Mouse (Mus musculus): ENCODE measurements around the gene Tmem72. TPM values are rescaled to one million over a fixed set of nuclear protein-coding genes. Genes with fewer than 3 reads are reported as not detected.
A peak's percentile ranks its signal among the peaks of the same experiment; 100 is the strongest.

The Tmem72 gene
- polyA plus RNA-seq, 1 experiment = 0.04 TPM

GRCm38 (mm10) chr6:116697413-116697812 lies 19.3 kb downstream of the Tmem72 start:
- no peak for DNase-seq
- 50% methylated on average over 2 of the region's 2 CpGs for WGBS
- H3K4me1 ChIP-seq (ENCODE audit: control insufficient read depth, insufficient read depth, low read length) = no peaks in the 10 kb centered on the region
- peak; percentile 78 for TF ChIP-seq CTCF (IDR thresholded peaks at IDR 0.05; ENCODE audit: insufficient read depth, low read length)
- no peak for TF ChIP-seq POLR2A (IDR thresholded peaks at IDR 0.05; ENCODE audit: borderline replicate concordance, extremely low read depth, low read depth, low read length)
- no peak overlapping the region for H3K4me3 ChIP-seq (replicated peaks; ENCODE audit: extremely low read depth, low read depth, low read length)

GRCm38 (mm10) chr6:116694346-116694745 lies 22.4 kb downstream of the Tmem72 start:
- 68% methylated on average over 3 of the region's 3 CpGs for WGBS
- H3K4me1 ChIP-seq (ENCODE audit: control insufficient read depth, insufficient read depth, low read length) = no peaks in the 10 kb centered on the region
- TF ChIP-seq CTCF (IDR thresholded peaks at IDR 0.05; ENCODE audit: insufficient read depth, low read length) (no peak), POLR2A (IDR thresholded peaks at IDR 0.05; ENCODE audit: borderline replicate concordance, extremely low read depth, low read depth, low read length) (no peak)
- H3K4me3 ChIP-seq (replicated peaks; ENCODE audit: extremely low read depth, low read depth, low read length) = no peak overlapping the region
- DNase-seq = no peak

- DNase-seq = no peak
- no peaks in the 10 kb centered on the region for H3K4me1 ChIP-seq (ENCODE audit: control insufficient read depth, insufficient read depth, low read length)
- 69% methylated on average over 4 of the region's 4 CpGs for WGBS
- TF ChIP-seq CTCF (IDR thresholded peaks at IDR 0.05; ENCODE audit: insufficient read depth, low read length) (no peak), POLR2A (IDR thresholded peaks at IDR 0.05; ENCODE audit: borderline replicate concordance, extremely low read depth, low read depth, low read length) (no peak)
- H3K4me3 ChIP-seq (replicated peaks; ENCODE audit: extremely low read depth, low read depth, low read length) = no peak overlapping the region
These were observed 23.1 kb downstream of the Tmem72 start for GRCm38 (mm10) chr6:116693639-116694038.

- Histone ChIP-seq H3K4me3 (replicated peaks; ENCODE audit: extremely low read depth, low read depth, low read length) (no peak overlapping the region), H3K4me1 (ENCODE audit: control insufficient read depth, insufficient read depth, low read length) (peaks cover 12% of the 10 kb centered on the region)
- 8% methylated on average over 6 of the region's 6 CpGs for whole genome bisulfite sequencing
- no peak for TF ChIP-seq CTCF (IDR thresholded peaks at IDR 0.05; ENCODE audit: insufficient read depth, low read length)
- TF ChIP-seq POLR2A (IDR thresholded peaks at IDR 0.05; ENCODE audit: borderline replicate concordance, extremely low read depth, low read depth, low read length) = no peak
- DNase-seq = peak; percentile 33
These were observed 34.4 kb downstream of the Tmem72 start for GRCm38 (mm10) chr6:116682317-116682716.

GRCm38 (mm10) chr6:116679563-116680288 lies 37.0 kb downstream of the Tmem72 start:
- WGBS = 59% methylated on average over 5 of the region's 5 CpGs
- no peak for TF ChIP-seq POLR2A (IDR thresholded peaks at IDR 0.05; ENCODE audit: borderline replicate concordance, extremely low read depth, low read depth, low read length)
- TF ChIP-seq CTCF (IDR thresholded peaks at IDR 0.05; ENCODE audit: insufficient read depth, low read length) = no peak
- peaks cover 12% of the 10 kb centered on the region for H3K4me1 ChIP-seq (ENCODE audit: control insufficient read depth, insufficient read depth, low read length)
- DNase-seq = no peak
- no peak overlapping the region for H3K4me3 ChIP-seq (replicated peaks; ENCODE audit: extremely low read depth, low read depth, low read length)

GRCm38 (mm10) chr6:116677321-116677720 lies 39.4 kb downstream of the Tmem72 start:
- no peak for DNase-seq
- Histone ChIP-seq H3K4me1 (ENCODE audit: control insufficient read depth, insufficient read depth, low read length) (peaks cover 14% of the 10 kb centered on the region), H3K4me3 (replicated peaks; ENCODE audit: extremely low read depth, low read depth, low read length) (no peak overlapping the region)
- 66% methylated on average over 6 of the region's 6 CpGs for WGBS
- TF ChIP-seq CTCF (IDR thresholded peaks at IDR 0.05; ENCODE audit: insufficient read depth, low read length) = no peak
- no peak for TF ChIP-seq POLR2A (IDR thresholded peaks at IDR 0.05; ENCODE audit: borderline replicate concordance, extremely low read depth, low read depth, low read length)

DNA sequence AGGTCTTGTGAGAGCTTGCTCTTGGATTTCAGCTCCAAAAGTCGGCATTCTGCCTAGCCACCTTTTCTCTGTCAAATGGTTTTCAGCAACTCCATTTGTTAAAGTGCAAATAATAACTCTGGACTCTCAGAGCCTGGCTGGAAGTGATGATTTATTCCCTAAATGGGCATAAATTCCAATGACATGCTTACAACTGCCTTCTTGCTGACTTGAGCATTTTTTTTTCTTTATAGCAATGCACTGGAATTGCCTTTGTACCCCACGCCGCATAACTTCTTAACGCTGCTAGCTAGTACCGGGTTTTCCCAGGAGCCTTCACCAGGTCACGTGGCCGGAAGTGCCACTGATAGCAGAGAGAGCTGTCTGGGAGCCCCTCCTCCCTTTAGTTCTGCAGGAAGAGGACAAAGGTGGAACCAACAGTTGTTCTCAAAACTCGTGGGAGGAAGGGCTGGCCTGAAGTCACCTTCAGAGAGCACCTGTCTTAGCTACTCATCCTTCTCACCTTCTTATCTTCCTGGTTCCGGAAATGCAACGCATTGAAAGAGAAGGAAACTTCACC lies 40.3 kb downstream of the Tmem72 start:
- no peak for DNase-seq
- 48% methylated on average over 10 of the region's 10 CpGs for WGBS
- no peak for TF ChIP-seq CTCF (IDR thresholded peaks at IDR 0.05; ENCODE audit: insufficient read depth, low read length)
- TF ChIP-seq POLR2A (IDR thresholded peaks at IDR 0.05; ENCODE audit: borderline replicate concordance, extremely low read depth, low read depth, low read length) = no peak
- no peak overlapping the region for H3K4me3 ChIP-seq (replicated peaks; ENCODE audit: extremely low read depth, low read depth, low read length)
- H3K4me1 ChIP-seq (ENCODE audit: control insufficient read depth, insufficient read depth, low read length) = peaks cover 8% of the 10 kb centered on the region; the same call in 1 of the 2 replicates

- 20% methylated on average over 16 of the region's 16 CpGs for WGBS
- no peak for DNase-seq
- Histone ChIP-seq H3K4me3 (replicated peaks; ENCODE audit: extremely low read depth, low read depth, low read length) (peak overlapping the region; percentile 69), H3K4me1 (ENCODE audit: control insufficient read depth, insufficient read depth, low read length) (peaks cover 8% of the 10 kb centered on the region; the same call in 1 of the 2 replicates)
- TF ChIP-seq POLR2A (IDR thresholded peaks at IDR 0.05; ENCODE audit: borderline replicate concordance, extremely low read depth, low read depth, low read length) = no peak
- TF ChIP-seq CTCF (IDR thresholded peaks at IDR 0.05; ENCODE audit: insufficient read depth, low read length) = no peak
These were observed 42.3 kb downstream of the Tmem72 start for GRCm38 (mm10) chr6:116674283-116674886.

DNA sequence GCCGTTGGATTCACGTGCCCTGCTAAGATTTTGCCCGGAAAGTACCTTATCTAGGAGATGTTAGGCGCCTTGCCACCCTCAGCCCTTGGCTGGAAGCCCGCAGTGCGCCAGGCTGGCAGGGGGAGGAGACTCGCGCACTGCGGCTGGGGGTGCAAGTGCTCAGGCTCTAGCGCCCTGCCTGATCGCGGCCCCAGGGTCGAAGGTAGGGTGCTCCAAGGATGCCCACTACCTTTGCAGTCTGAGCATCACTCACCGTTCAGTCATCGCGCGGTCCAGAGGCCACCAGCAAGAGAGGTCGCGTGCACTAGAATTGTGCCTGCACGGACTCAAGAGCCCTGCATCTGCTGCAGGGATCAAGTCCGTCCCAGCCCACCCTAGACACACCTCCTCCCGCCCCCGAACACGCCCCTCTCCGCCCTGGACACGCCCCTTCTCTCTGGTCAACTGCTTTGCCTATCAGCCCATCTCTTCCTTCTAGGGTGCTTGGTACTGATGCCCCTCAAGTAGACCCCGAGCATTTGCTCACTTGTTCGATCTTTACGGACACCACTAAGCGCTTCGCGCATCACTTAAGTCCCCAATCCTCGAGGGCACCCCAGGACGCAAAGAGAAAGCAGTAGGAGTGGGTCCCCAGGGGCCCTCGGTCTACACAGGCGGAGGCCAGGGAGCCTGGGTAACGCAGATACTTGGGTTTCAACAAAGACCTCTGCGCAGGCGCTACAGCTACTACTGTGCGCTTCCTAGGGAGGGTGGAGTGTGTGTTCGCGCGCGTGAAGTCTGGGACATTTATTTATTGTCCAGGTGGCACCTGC lies 43.0 kb downstream of the Tmem72 start, which contains the start of gene Rassf4:
Rassf4 (minus strand) TSS at position 482 of the 812 bp plus-strand sequence.
- Histone ChIP-seq H3K4me1 (ENCODE audit: control insufficient read depth, insufficient read depth, low read length) (peaks cover 8% of the 10 kb centered on the region; the same call in 1 of the 2 replicates), H3K4me3 (replicated peaks; ENCODE audit: extremely low read depth, low read depth, low read length) (peak within 1 kb of the TSS; percentile 69)
- TF ChIP-seq CTCF (IDR thresholded peaks at IDR 0.05; ENCODE audit: insufficient read depth, low read length) (no peak), POLR2A (IDR thresholded peaks at IDR 0.05; ENCODE audit: borderline replicate concordance, extremely low read depth, low read depth, low read length) (peak; percentile 42; the same call in 1 of the 2 replicates)
- DNase-seq = peak; percentile 81
- WGBS = 2% methylated on average over 44 of the region's 44 CpGs
